Mouse (Mus musculus) embryonic facial prominence, embryonic 14.5 days (tissue): ENCODE data around the gene Filip1l. TPM values are rescaled to one million over a fixed set of nuclear protein-coding genes. Genes with fewer than 3 reads are reported as not detected.

Experiments
- ATAC-seq: fragments of 200-750 bp; cut with Nextera tagmentation; 2 replicates; pipeline ENCODE4 v1.8.0; 2017; ENCODE audit warnings: low read depth, moderate number of reproducible peaks, moderate TSS enrichment
- DNase-seq: peaks from one replicate; pipeline ENCODE4 v3.0.0-alpha.2; 2015; ENCODE audit warnings: low spot score
- H3K27ac ChIP-seq: fragments of 300-500 bp; sonication (generic); replicated peaks from 2 replicates; pipeline ENCODE4 v1.5.1; 2014; ENCODE audit warnings: low read depth, mild to moderate bottlenecking, low read length, moderate library complexity
- H3K27me3 ChIP-seq: fragments of 300-500 bp; sonication (generic); replicated peaks from 2 replicates; pipeline ENCODE4 v1.6.1; 2014; ENCODE audit warnings: low read length; ENCODE audit not compliant: control insufficient read depth, insufficient read depth
- H3K36me3 ChIP-seq: fragments of 300-500 bp; sonication (generic); 2 replicates; pipeline ENCODE4 v1.6.1; 2014; ENCODE audit warnings: low read length, mixed read lengths; ENCODE audit not compliant: control insufficient read depth, insufficient read depth
- H3K4me1 ChIP-seq: fragments of 300-500 bp; sonication (generic); 2 replicates; pipeline ENCODE4 v1.6.1; 2014; ENCODE audit warnings: antibody characterized with exemption, low read length; ENCODE audit not compliant: control insufficient read depth, insufficient read depth
- H3K4me2 ChIP-seq: fragments of 300-500 bp; sonication (generic); 2 replicates; pipeline ENCODE4 v1.6.1; 2014; ENCODE audit warnings: low read depth, mild to moderate bottlenecking, low read length, moderate library complexity, mixed read lengths
- H3K4me3 ChIP-seq: fragments of 300-500 bp; sonication (generic); 2 replicates; pipeline ENCODE4 v1.5.1; 2014; ENCODE audit warnings: low read depth, mild to moderate bottlenecking, low read length
- H3K9ac ChIP-seq: fragments of 300-500 bp; sonication (generic); 2 replicates; pipeline ENCODE4 v1.6.1; 2014; ENCODE audit warnings: low read depth, mild to moderate bottlenecking, low read length, moderate library complexity, mixed read lengths
- H3K9me3 ChIP-seq: fragments of 300-500 bp; sonication (generic); 2 replicates; pipeline ENCODE4 v1.6.1; 2016; ENCODE audit warnings: low read length; ENCODE audit not compliant: control insufficient read depth
- WGBS: fragments of 180-500 bp; shearing (Covaris S2); extraction: QIAGEN DNeasy Blood & Tissue Kit; methylation state at CpG from one replicate; pipeline ENCODE4 v1.1.7; 2014; 5-methylcytosine and 5-hydroxymethylcytosine counted together
- polyA plus RNA-seq: library from polyadenylated mRNA; unstranded; fragments of >200 nt; fragmentation: Nextera tagmentation; extraction: Ambion mirVana; gene quantifications from 2 replicates; pipeline ENCODE4 v1.2.1, GENCODE M21; 2014

The Filip1l gene
- polyA plus RNA-seq, 1 experiment from 2014 or later = 30.2 TPM

- 68% methylated on average over 1 of the region's 1 CpGs for WGBS
- Histone ChIP-seq H3K4me2 (no peak overlapping the region), H3K27ac (no peak overlapping the region), H3K9ac (no peak overlapping the region), H3K9me3 (no peaks in the 10 kb centered on the region), H3K27me3 (no peaks in the 10 kb centered on the region), H3K4me1 (no peaks in the 10 kb centered on the region), H3K36me3 (peaks cover 32% of the 10 kb centered on the region), H3K4me3 (no peak overlapping the region)
- DNase-seq = no peak
- ATAC-seq = no peak
Observed at GRCm38 (mm10) chr16:57573831-57574230, 220.9 kb downstream of the Filip1l start.

GRCm38 (mm10) chr16:57575764-57576388, 223.0 kb downstream of the Filip1l start:
- no peak overlapping the region for H3K4me3 ChIP-seq
- H3K27ac ChIP-seq = no peak overlapping the region
- no peaks in the 10 kb centered on the region for H3K9me3 ChIP-seq
- no peaks in the 10 kb centered on the region for H3K27me3 ChIP-seq
- H3K4me1 ChIP-seq = no peaks in the 10 kb centered on the region
- H3K36me3 ChIP-seq = peaks cover 19% of the 10 kb centered on the region
- no peak for ATAC-seq
- H3K9ac ChIP-seq = no peak overlapping the region
- no peak overlapping the region for H3K4me2 ChIP-seq
- 90% methylated on average over 1 of the region's 1 CpGs for WGBS
- DNase-seq = no peak

- Histone ChIP-seq H3K4me3 (no peak overlapping the region), H3K9me3 (no peaks in the 10 kb centered on the region), H3K27ac (no peak overlapping the region), H3K27me3 (no peaks in the 10 kb centered on the region), H3K4me2 (no peak overlapping the region), H3K36me3 (0 out of 2 replicates have a peak, but pooled peaks cover 3% of the 10 kb centered on the region), H3K4me1 (no peaks in the 10 kb centered on the region), H3K9ac (no peak overlapping the region)
- ATAC-seq (no peak), DNase-seq (no peak)
- WGBS = 94% methylated on average over 1 of the region's 1 CpGs
Observed at GRCm38 (mm10) chr16:57577519-57577918, 224.6 kb downstream of the Filip1l start.

GRCm38 (mm10) chr16:57580041-57580440, 227.1 kb downstream of the Filip1l start:
- Histone ChIP-seq H3K9me3 (no peaks in the 10 kb centered on the region), H3K36me3 (no peaks in the 10 kb centered on the region), H3K27me3 (no peaks in the 10 kb centered on the region), H3K4me1 (peaks cover 2% of the 10 kb centered on the region; the same call in 1 of the 2 replicates), H3K27ac (no peak overlapping the region), H3K4me3 (no peak overlapping the region), H3K4me2 (no peak overlapping the region), H3K9ac (no peak overlapping the region)
- ATAC-seq (no peak), DNase-seq (no peak)
- WGBS = 66% methylated on average over 7 of the region's 7 CpGs

- Histone ChIP-seq H3K4me3 (no peak overlapping the region), H3K9ac (no peak overlapping the region), H3K4me2 (no peak overlapping the region), H3K27ac (no peak overlapping the region), H3K4me1 (peaks cover 2% of the 10 kb centered on the region; the same call in 1 of the 2 replicates), H3K9me3 (no peaks in the 10 kb centered on the region), H3K36me3 (no peaks in the 10 kb centered on the region), H3K27me3 (no peaks in the 10 kb centered on the region)
- ATAC-seq (no peak), DNase-seq (peak; percentile 27)
- 71% methylated on average over 2 of the region's 2 CpGs for WGBS
Observed at GRCm38 (mm10) chr16:57582008-57582407, 229.1 kb downstream of the Filip1l start.

- no peaks in the 10 kb centered on the region for H3K27me3 ChIP-seq
- H3K4me3 ChIP-seq = no peak overlapping the region
- no peak overlapping the region for H3K4me2 ChIP-seq
- no peak for ATAC-seq
- H3K4me1 ChIP-seq = peaks cover 2% of the 10 kb centered on the region; the same call in 1 of the 2 replicates
- H3K9me3 ChIP-seq = no peaks in the 10 kb centered on the region
- WGBS = 36% methylated on average over 3 of the region's 3 CpGs
- DNase-seq = no peak
- no peak overlapping the region for H3K9ac ChIP-seq
- H3K27ac ChIP-seq = no peak overlapping the region
- H3K36me3 ChIP-seq = no peaks in the 10 kb centered on the region
Observed at GRCm38 (mm10) chr16:57585201-57585600, 232.3 kb downstream of the Filip1l start.

- no peaks in the 10 kb centered on the region for H3K9me3 ChIP-seq
- WGBS = 34% methylated on average over 7 of the region's 7 CpGs
- no peak overlapping the region for H3K4me2 ChIP-seq
- no peaks in the 10 kb centered on the region for H3K4me1 ChIP-seq
- peak overlapping the region; percentile 21; the same call in 1 of the 2 replicates for H3K27ac ChIP-seq
- no peak overlapping the region for H3K4me3 ChIP-seq
- ATAC-seq (no peak), DNase-seq (peak; percentile 80)
- no peak overlapping the region for H3K9ac ChIP-seq
- H3K36me3 ChIP-seq = no peaks in the 10 kb centered on the region
- H3K27me3 ChIP-seq = no peaks in the 10 kb centered on the region
Observed at GRCm38 (mm10) chr16:57593422-57594157, 240.7 kb downstream of the Filip1l start.

- H3K4me2 ChIP-seq = no peak overlapping the region
- no peak overlapping the region for H3K9ac ChIP-seq
- ATAC-seq (no peak), DNase-seq (no peak)
- H3K4me1 ChIP-seq = no peaks in the 10 kb centered on the region
- H3K27me3 ChIP-seq = no peaks in the 10 kb centered on the region
- no peaks in the 10 kb centered on the region for H3K36me3 ChIP-seq
- H3K9me3 ChIP-seq = no peaks in the 10 kb centered on the region
- WGBS = 80% methylated on average over 4 of the region's 4 CpGs
- H3K4me3 ChIP-seq = no peak overlapping the region
- H3K27ac ChIP-seq = no peak overlapping the region
Observed at GRCm38 (mm10) chr16:57597295-57597957, 244.5 kb downstream of the Filip1l start.
